Mouse (Mus musculus): Measurements from ENCODE around the gene RPS10-NUDT3. TPM values are rescaled to one million over a fixed set of nuclear protein-coding genes. Genes with fewer than 3 reads are reported as not detected.
A peak's percentile ranks its signal among the peaks of the same experiment; 100 is the strongest.

The RPS10-NUDT3 gene
- polyA plus RNA-seq, 1 experiment from 2014 or later: not detected

- Histone ChIP-seq H3K4me3 (ENCODE audit: low read depth, low read length) (peak within 1 kb of the TSS; percentile 99), H3K4me1 (ENCODE audit: control insufficient read depth, insufficient read depth, low read length) (peaks cover 24% of the 10 kb centered on the region), H3K27ac (ENCODE audit: low read length) (peak within 1 kb of the TSS; percentile 93), H3K4me2 (replicated peaks; ENCODE audit: low read depth, low read length) (peak within 1 kb of the TSS; percentile 68), H3K9ac (replicated peaks; ENCODE audit: low read depth, low read length) (peak within 1 kb of the TSS; percentile 99), H3K27me3 (ENCODE audit: control insufficient read depth, insufficient read depth, low read length) (no peaks in the 10 kb centered on the region), H3K36me3 (ENCODE audit: control insufficient read depth, insufficient read depth, low read length) (no peaks in the 10 kb centered on the region), H3K9me3 (ENCODE audit: control insufficient read depth, low read depth, low read length) (no peaks in the 10 kb centered on the region)
- 3% methylated on average over 85 of the region's 91 CpGs for WGBS
- peak; percentile 92 for ATAC-seq (ENCODE audit: insufficient number of reproducible peaks, insufficient read depth, low FRiP score, low read depth)
These were observed 11.4 kb downstream of the RPS10-NUDT3 start, which contains the start of gene Nudt3 for GRCm38 (mm10) chr17:27623360-27624326. Gene Nudt3 (minus strand): TSS chr17:27623495.

GRCm38 (mm10) chr17:27622611-27623359, 12.2 kb downstream of the RPS10-NUDT3 start:
- Histone ChIP-seq H3K27me3 (ENCODE audit: control insufficient read depth, insufficient read depth, low read length) (no peaks in the 10 kb centered on the region), H3K27ac (ENCODE audit: low read length) (peak overlapping the region; percentile 93), H3K36me3 (ENCODE audit: control insufficient read depth, insufficient read depth, low read length) (no peaks in the 10 kb centered on the region), H3K9ac (replicated peaks; ENCODE audit: low read depth, low read length) (peak overlapping the region; percentile 99), H3K4me1 (ENCODE audit: control insufficient read depth, insufficient read depth, low read length) (peaks cover 24% of the 10 kb centered on the region), H3K4me2 (replicated peaks; ENCODE audit: low read depth, low read length) (peak overlapping the region; percentile 56), H3K9me3 (ENCODE audit: control insufficient read depth, low read depth, low read length) (no peaks in the 10 kb centered on the region), H3K4me3 (ENCODE audit: low read depth, low read length) (peak overlapping the region; percentile 99)
- under 1% methylated on average over 64 of the region's 80 CpGs for WGBS
- peak; percentile 56 for ATAC-seq (ENCODE audit: insufficient number of reproducible peaks, insufficient read depth, low FRiP score, low read depth)

- Histone ChIP-seq H3K27me3 (ENCODE audit: control insufficient read depth, insufficient read depth, low read length) (no peaks in the 10 kb centered on the region), H3K4me2 (replicated peaks; ENCODE audit: low read depth, low read length) (peak overlapping the region; percentile 56), H3K36me3 (ENCODE audit: control insufficient read depth, insufficient read depth, low read length) (no peaks in the 10 kb centered on the region), H3K4me1 (ENCODE audit: control insufficient read depth, insufficient read depth, low read length) (peaks cover 24% of the 10 kb centered on the region), H3K9ac (replicated peaks; ENCODE audit: low read depth, low read length) (peak overlapping the region; percentile 99), H3K27ac (ENCODE audit: low read length) (peak overlapping the region; percentile 93), H3K4me3 (ENCODE audit: low read depth, low read length) (peak overlapping the region; percentile 99), H3K9me3 (ENCODE audit: control insufficient read depth, low read depth, low read length) (no peaks in the 10 kb centered on the region)
- 3% methylated on average over 23 of the region's 23 CpGs for WGBS
- no peak for ATAC-seq (ENCODE audit: insufficient number of reproducible peaks, insufficient read depth, low FRiP score, low read depth)
These were observed 13.1 kb downstream of the RPS10-NUDT3 start for GRCm38 (mm10) chr17:27621705-27622531.

DNA sequence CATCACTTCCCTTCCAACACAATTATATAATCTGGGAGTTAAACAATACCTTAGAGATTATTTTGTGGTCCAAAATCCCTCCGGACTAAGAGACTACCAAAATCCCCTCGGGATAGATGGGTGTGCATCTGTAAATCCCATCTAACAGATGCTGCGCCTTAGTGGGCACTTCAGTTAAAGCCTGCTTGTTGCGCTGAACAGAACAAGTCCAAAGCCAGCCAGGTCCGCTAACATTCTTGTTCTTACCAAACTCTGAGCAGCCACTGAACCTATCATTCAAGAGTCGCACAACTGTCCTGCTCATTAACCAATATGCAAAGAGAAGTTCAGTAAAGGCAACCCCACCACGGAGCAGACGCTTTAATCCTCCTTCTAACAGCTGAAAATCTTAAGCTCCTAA, 13.9 kb downstream of the RPS10-NUDT3 start:
- Histone ChIP-seq H3K4me3 (ENCODE audit: low read depth, low read length) (peak overlapping the region; percentile 99), H3K9me3 (ENCODE audit: control insufficient read depth, low read depth, low read length) (0 out of 2 replicates have a peak, but pooled peaks cover 2% of the 10 kb centered on the region)

GRCm38 (mm10) chr17:27615388-27615787, 19.6 kb downstream of the RPS10-NUDT3 start:
- Histone ChIP-seq H3K9ac (replicated peaks; ENCODE audit: low read depth, low read length) (no peak overlapping the region), H3K9me3 (ENCODE audit: control insufficient read depth, low read depth, low read length) (0 out of 2 replicates have a peak, but pooled peaks cover 2% of the 10 kb centered on the region), H3K4me3 (ENCODE audit: low read depth, low read length) (no peak overlapping the region), H3K27ac (ENCODE audit: low read length) (no peak overlapping the region), H3K36me3 (ENCODE audit: control insufficient read depth, insufficient read depth, low read length) (peaks cover 6% of the 10 kb centered on the region; the same call in 1 of the 2 replicates), H3K4me1 (ENCODE audit: control insufficient read depth, insufficient read depth, low read length) (peaks cover 18% of the 10 kb centered on the region; the same call in 1 of the 2 replicates), H3K4me2 (replicated peaks; ENCODE audit: low read depth, low read length) (no peak overlapping the region), H3K27me3 (ENCODE audit: control insufficient read depth, insufficient read depth, low read length) (no peaks in the 10 kb centered on the region)
- ATAC-seq (ENCODE audit: insufficient number of reproducible peaks, insufficient read depth, low FRiP score, low read depth): no peak
- 69% methylated on average over 7 of the region's 7 CpGs for WGBS

More for the DNA sequence above, 13.9 kb downstream of the RPS10-NUDT3 start:
- peak overlapping the region; percentile 99; the same call in 1 of the 2 replicates for H3K9ac ChIP-seq (replicated peaks; ENCODE audit: low read depth, low read length)
- no peaks in the 10 kb centered on the region for H3K27me3 ChIP-seq (ENCODE audit: control insufficient read depth, insufficient read depth, low read length)
- no peak for ATAC-seq (ENCODE audit: insufficient number of reproducible peaks, insufficient read depth, low FRiP score, low read depth)
- peak overlapping the region; percentile 56 for H3K4me2 ChIP-seq (replicated peaks; ENCODE audit: low read depth, low read length)
- H3K27ac ChIP-seq (ENCODE audit: low read length): no peak overlapping the region
- WGBS: 48% methylated on average over 8 of the region's 8 CpGs
- no peaks in the 10 kb centered on the region for H3K36me3 ChIP-seq (ENCODE audit: control insufficient read depth, insufficient read depth, low read length)
- peaks cover 24% of the 10 kb centered on the region for H3K4me1 ChIP-seq (ENCODE audit: control insufficient read depth, insufficient read depth, low read length)

DNA sequence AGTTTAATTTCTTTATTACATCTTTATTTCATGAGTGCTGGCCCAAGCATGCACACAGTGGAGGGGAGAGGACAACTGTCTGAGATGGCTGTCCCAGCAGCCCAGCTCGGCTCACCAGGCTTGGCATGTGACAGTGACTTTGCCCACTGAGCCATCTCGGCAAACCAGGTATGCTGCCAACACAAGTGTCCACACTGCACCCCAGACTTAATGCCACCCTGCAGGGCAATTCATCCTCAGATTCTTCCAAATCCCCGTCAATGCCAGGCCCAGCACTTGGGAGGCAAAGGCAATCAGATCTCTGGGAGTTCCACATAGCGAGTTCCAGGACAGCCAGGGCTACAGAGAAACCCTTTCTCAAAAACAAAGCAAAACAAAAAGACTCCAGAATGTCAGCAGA, 22.0 kb downstream of the RPS10-NUDT3 start:
- H3K4me2 ChIP-seq (replicated peaks; ENCODE audit: low read depth, low read length): no peak overlapping the region
- H3K27ac ChIP-seq (ENCODE audit: low read length): no peak overlapping the region
- H3K9ac ChIP-seq (replicated peaks; ENCODE audit: low read depth, low read length): no peak overlapping the region
- H3K4me1 ChIP-seq (ENCODE audit: control insufficient read depth, insufficient read depth, low read length): 0 out of 2 replicates have a peak, but pooled peaks cover 11% of the 10 kb centered on the region
- no peak for ATAC-seq (ENCODE audit: insufficient number of reproducible peaks, insufficient read depth, low FRiP score, low read depth)
- no peaks in the 10 kb centered on the region for H3K27me3 ChIP-seq (ENCODE audit: control insufficient read depth, insufficient read depth, low read length)
- WGBS: 80% methylated on average over 4 of the region's 4 CpGs
- peaks cover 9% of the 10 kb centered on the region; the same call in 1 of the 2 replicates for H3K36me3 ChIP-seq (ENCODE audit: control insufficient read depth, insufficient read depth, low read length)
- 0 out of 2 replicates have a peak, but pooled peaks cover 2% of the 10 kb centered on the region for H3K9me3 ChIP-seq (ENCODE audit: control insufficient read depth, low read depth, low read length)
- no peak overlapping the region for H3K4me3 ChIP-seq (ENCODE audit: low read depth, low read length)

DNA sequence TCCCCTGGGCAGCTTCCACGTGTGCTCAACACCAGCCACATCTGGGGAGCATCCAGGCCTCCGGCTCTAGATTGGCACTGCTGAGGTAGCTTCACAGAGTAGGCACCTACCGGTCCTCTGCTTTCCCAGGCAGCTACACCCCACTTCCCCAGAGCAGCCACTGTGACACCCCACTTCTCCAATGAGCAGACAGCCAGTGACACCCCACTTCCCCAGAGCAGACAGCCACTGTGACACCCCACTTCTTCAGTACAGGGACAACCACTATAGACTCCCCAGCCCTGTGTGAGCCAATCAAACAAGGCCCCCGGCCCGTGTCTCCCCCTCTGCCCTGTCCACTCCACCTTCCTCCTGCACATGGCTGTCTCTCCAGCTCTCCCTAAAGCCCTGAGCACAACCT, 23.0 kb downstream of the RPS10-NUDT3 start:
- H3K9ac ChIP-seq (replicated peaks; ENCODE audit: low read depth, low read length): no peak overlapping the region
- H3K27ac ChIP-seq (ENCODE audit: low read length): no peak overlapping the region
- 0 out of 2 replicates have a peak, but pooled peaks cover 11% of the 10 kb centered on the region for H3K4me1 ChIP-seq (ENCODE audit: control insufficient read depth, insufficient read depth, low read length)
- 0 out of 2 replicates have a peak, but pooled peaks cover 2% of the 10 kb centered on the region for H3K9me3 ChIP-seq (ENCODE audit: control insufficient read depth, low read depth, low read length)
- 80% methylated on average over 5 of the region's 5 CpGs for WGBS
- H3K36me3 ChIP-seq (ENCODE audit: control insufficient read depth, insufficient read depth, low read length): peaks cover 9% of the 10 kb centered on the region; the same call in 1 of the 2 replicates
- H3K4me3 ChIP-seq (ENCODE audit: low read depth, low read length): no peak overlapping the region
- no peak for ATAC-seq (ENCODE audit: insufficient number of reproducible peaks, insufficient read depth, low FRiP score, low read depth)
- H3K4me2 ChIP-seq (replicated peaks; ENCODE audit: low read depth, low read length): no peak overlapping the region
- H3K27me3 ChIP-seq (ENCODE audit: control insufficient read depth, insufficient read depth, low read length): no peaks in the 10 kb centered on the region
